Mouse (Mus musculus): ENCODE results near the gene Pax6. TPM values are rescaled to one million over a fixed set of nuclear protein-coding genes. Genes with fewer than 3 reads are reported as not detected.

Gene Pax6
- polyA plus RNA-seq, 1 experiment: not detected

GRCm38 (mm10) chr2:105663101-105663511, 5.6 kb upstream of the Pax6 start:
- TF ChIP-seq POLR2A (IDR thresholded peaks at IDR 0.05; ENCODE audit: borderline replicate concordance, low read depth, low read length): no peak
- no peaks in the 10 kb centered on the region for H3K4me1 ChIP-seq (ENCODE audit: control insufficient read depth, insufficient read depth, low read length)
- H3K27ac ChIP-seq (ENCODE audit: insufficient read depth, low read depth, low read length): no peak overlapping the region
- 0 out of 2 replicates have a peak overlapping the region, but pooled peaks have one; percentile 1 for H3K4me3 ChIP-seq (ENCODE audit: insufficient read depth, low read length)

GRCm38 (mm10) chr2:105664996-105665395, 3.7 kb upstream of the Pax6 start:
- TF ChIP-seq POLR2A (IDR thresholded peaks at IDR 0.05; ENCODE audit: borderline replicate concordance, low read depth, low read length) (no peak), CTCF (IDR thresholded peaks at IDR 0.05; ENCODE audit: low read depth, low read length) (no peak)
- peaks cover 7% of the 10 kb centered on the region; the same call in 1 of the 2 replicates for H3K4me1 ChIP-seq (ENCODE audit: control insufficient read depth, insufficient read depth, low read length)

GRCm38 (mm10) chr2:105665491-105666250, 3.0 kb upstream of the Pax6 start:
- H3K27ac ChIP-seq (ENCODE audit: insufficient read depth, low read depth, low read length): no peak overlapping the region
- H3K4me1 ChIP-seq (ENCODE audit: control insufficient read depth, insufficient read depth, low read length): peaks cover 7% of the 10 kb centered on the region; the same call in 1 of the 2 replicates
- H3K4me3 ChIP-seq (ENCODE audit: insufficient read depth, low read length): no peak overlapping the region
- TF ChIP-seq CTCF (IDR thresholded peaks at IDR 0.05; ENCODE audit: low read depth, low read length) (no peak), POLR2A (IDR thresholded peaks at IDR 0.05; ENCODE audit: borderline replicate concordance, low read depth, low read length) (no peak)

More at GRCm38 (mm10) chr2:105664996-105665395, 3.7 kb upstream of the Pax6 start:
- Histone ChIP-seq H3K4me3 (ENCODE audit: insufficient read depth, low read length) (no peak overlapping the region), H3K27ac (ENCODE audit: insufficient read depth, low read depth, low read length) (no peak overlapping the region)

GRCm38 (mm10) chr2:105666331-105666730, 2.4 kb upstream of the Pax6 start:
- H3K27ac ChIP-seq (ENCODE audit: insufficient read depth, low read depth, low read length): no peak overlapping the region
- H3K4me3 ChIP-seq (ENCODE audit: insufficient read depth, low read length): no peak overlapping the region
- H3K4me1 ChIP-seq (ENCODE audit: control insufficient read depth, insufficient read depth, low read length): peaks cover 7% of the 10 kb centered on the region; the same call in 1 of the 2 replicates
- no peak for TF ChIP-seq CTCF (IDR thresholded peaks at IDR 0.05; ENCODE audit: low read depth, low read length)
- no peak for TF ChIP-seq POLR2A (IDR thresholded peaks at IDR 0.05; ENCODE audit: borderline replicate concordance, low read depth, low read length)

- Histone ChIP-seq H3K4me3 (ENCODE audit: insufficient read depth, low read length) (no peak overlapping the region), H3K27ac (ENCODE audit: insufficient read depth, low read depth, low read length) (no peak overlapping the region), H3K4me1 (ENCODE audit: control insufficient read depth, insufficient read depth, low read length) (peaks cover 7% of the 10 kb centered on the region; the same call in 1 of the 2 replicates)
- TF ChIP-seq POLR2A (IDR thresholded peaks at IDR 0.05; ENCODE audit: borderline replicate concordance, low read depth, low read length) (no peak), CTCF (IDR thresholded peaks at IDR 0.05; ENCODE audit: low read depth, low read length) (no peak)
Observed at GRCm38 (mm10) chr2:105666763-105667625, 1.7 kb upstream of the Pax6 start.

- peaks cover 7% of the 10 kb centered on the region; the same call in 1 of the 2 replicates for H3K4me1 ChIP-seq (ENCODE audit: control insufficient read depth, insufficient read depth, low read length)
- TF ChIP-seq POLR2A (IDR thresholded peaks at IDR 0.05; ENCODE audit: borderline replicate concordance, low read depth, low read length) (no peak), CTCF (IDR thresholded peaks at IDR 0.05; ENCODE audit: low read depth, low read length) (no peak)
- H3K4me3 ChIP-seq (ENCODE audit: insufficient read depth, low read length): no peak overlapping the region
- H3K27ac ChIP-seq (ENCODE audit: insufficient read depth, low read depth, low read length): no peak overlapping the region
Observed at GRCm38 (mm10) chr2:105667626-105667950, 1.1 kb upstream of the Pax6 start.

GRCm38 (mm10) chr2:105669371-105669861, 716 bp downstream of the Pax6 start:
- Histone ChIP-seq H3K4me3 (ENCODE audit: insufficient read depth, low read length) (peak overlapping the region; percentile 15; the same call in 1 of the 2 replicates), H3K27ac (ENCODE audit: insufficient read depth, low read depth, low read length) (no peak overlapping the region), H3K4me1 (ENCODE audit: control insufficient read depth, insufficient read depth, low read length) (peaks cover 13% of the 10 kb centered on the region)
- TF ChIP-seq CTCF (IDR thresholded peaks at IDR 0.05; ENCODE audit: low read depth, low read length) (no peak), POLR2A (IDR thresholded peaks at IDR 0.05; ENCODE audit: borderline replicate concordance, low read depth, low read length) (no peak)

- peaks cover 16% of the 10 kb centered on the region for H3K4me1 ChIP-seq (ENCODE audit: control insufficient read depth, insufficient read depth, low read length)
- no peak overlapping the region for H3K4me3 ChIP-seq (ENCODE audit: insufficient read depth, low read length)
- no peak for TF ChIP-seq POLR2A (IDR thresholded peaks at IDR 0.05; ENCODE audit: borderline replicate concordance, low read depth, low read length)
- TF ChIP-seq CTCF (IDR thresholded peaks at IDR 0.05; ENCODE audit: low read depth, low read length): no peak
- no peak overlapping the region for H3K27ac ChIP-seq (ENCODE audit: insufficient read depth, low read depth, low read length)
Observed at GRCm38 (mm10) chr2:105669881-105670730, 1.4 kb downstream of the Pax6 start.

- TF ChIP-seq CTCF (IDR thresholded peaks at IDR 0.05; ENCODE audit: low read depth, low read length) (no peak), POLR2A (IDR thresholded peaks at IDR 0.05; ENCODE audit: borderline replicate concordance, low read depth, low read length) (no peak)
- Histone ChIP-seq H3K4me1 (ENCODE audit: control insufficient read depth, insufficient read depth, low read length) (peaks cover 16% of the 10 kb centered on the region), H3K4me3 (ENCODE audit: insufficient read depth, low read length) (no peak overlapping the region)
Observed at GRCm38 (mm10) chr2:105670731-105671095, 2.0 kb downstream of the Pax6 start.

More at GRCm38 (mm10) chr2:105670731-105671095, 2.0 kb downstream of the Pax6 start:
- no peak overlapping the region for H3K27ac ChIP-seq (ENCODE audit: insufficient read depth, low read depth, low read length)

Data from bone marrow macrophage, adult 2 months (primary cell).